Mouse (Mus musculus) intestine, embryonic 14.5 days (tissue): ENCODE data around the gene Lgi1. TPM values are rescaled to one million over a fixed set of nuclear protein-coding genes. Genes with fewer than 3 reads are reported as not detected.
A peak's percentile ranks its signal among the peaks of the same experiment; 100 is the strongest.

Source experiments
- ATAC-seq: fragments of 200-750 bp; cut with Nextera tagmentation; replicated peaks from 2 replicates; pipeline ENCODE4 v1.8.0; 2017; ENCODE audit warnings: low read depth, moderate number of reproducible peaks, moderate TSS enrichment, moderate library complexity; ENCODE audit not compliant: low FRiP score, low TSS enrichment
- DNase-seq: peaks from one replicate; pipeline ENCODE4 v3.0.0-alpha.2; 2018; ENCODE audit warnings: low spot score
- H3K27ac ChIP-seq: fragments of 300-500 bp; sonication (generic); 2 replicates; pipeline ENCODE4 v1.5.1; 2014; ENCODE audit warnings: low read depth, mild to moderate bottlenecking, control low read depth
- H3K27me3 ChIP-seq: fragments of 300-500 bp; sonication (generic); replicated peaks from 2 replicates; pipeline ENCODE4 v1.6.1; 2014; ENCODE audit warnings: low read length, control low read depth; ENCODE audit not compliant: control insufficient read depth, insufficient read depth
- H3K36me3 ChIP-seq: fragments of 300-500 bp; sonication (generic); 2 replicates; pipeline ENCODE4 v1.6.1; 2014; ENCODE audit warnings: low read length, control low read depth; ENCODE audit not compliant: control insufficient read depth, insufficient read depth
- H3K4me1 ChIP-seq: fragments of 300-500 bp; sonication (generic); replicated peaks from 2 replicates; pipeline ENCODE4 v1.6.1; 2014; ENCODE audit warnings: low read length, control low read depth, mixed read lengths; ENCODE audit not compliant: control insufficient read depth, insufficient read depth
- H3K4me2 ChIP-seq: fragments of 300-500 bp; sonication (generic); 2 replicates; pipeline ENCODE4 v1.6.1; 2014; ENCODE audit warnings: low read length
- H3K4me3 ChIP-seq: fragments of 300-500 bp; sonication (generic); 2 replicates; pipeline ENCODE4 v1.5.1; 2014; ENCODE audit warnings: low read depth, low read length, control low read depth, mixed read lengths
- H3K9ac ChIP-seq: fragments of 300-500 bp; sonication (generic); 2 replicates; pipeline ENCODE4 v1.6.1; 2014; ENCODE audit warnings: mild to moderate bottlenecking, low read length
- H3K9me3 ChIP-seq: fragments of 300-500 bp; sonication (generic); 2 replicates; pipeline ENCODE4 v1.6.1; 2016; ENCODE audit warnings: low read length, control low read depth; ENCODE audit not compliant: control insufficient read depth
- WGBS: fragments of 180-500 bp; shearing (Covaris S2); extraction: QIAGEN DNeasy Blood & Tissue Kit; methylation state at CpG from one replicate; pipeline ENCODE4 v1.1.7; 2014; 5-methylcytosine and 5-hydroxymethylcytosine counted together
- polyA plus RNA-seq: library from polyadenylated mRNA; unstranded; fragments of >200 nt; fragmentation: Nextera tagmentation; extraction: Ambion mirVana; gene quantifications from 2 replicates; pipeline ENCODE4 v1.2.1, GENCODE M21; 2014

The Lgi1 gene
- polyA plus RNA-seq, 1 experiment from 2014 or later = 0.42 TPM

- H3K4me1 ChIP-seq = no peaks in the 10 kb centered on the region
- no peaks in the 10 kb centered on the region for H3K27me3 ChIP-seq
- H3K4me3 ChIP-seq = no peak overlapping the region
- H3K9ac ChIP-seq = no peak overlapping the region
- ATAC-seq = no peak
- no peak overlapping the region for H3K4me2 ChIP-seq
- no peak for DNase-seq
- WGBS = 67% methylated on average over 5 of the region's 5 CpGs
- no peaks in the 10 kb centered on the region for H3K9me3 ChIP-seq
- H3K27ac ChIP-seq = no peak overlapping the region
- H3K36me3 ChIP-seq = no peaks in the 10 kb centered on the region
Measured at GRCm38 (mm10) chr19:38236526-38236925, 27.8 kb upstream of the Lgi1 start.

- Histone ChIP-seq H3K27ac (no peak overlapping the region), H3K36me3 (no peaks in the 10 kb centered on the region), H3K4me2 (no peak overlapping the region), H3K27me3 (no peaks in the 10 kb centered on the region), H3K4me1 (no peaks in the 10 kb centered on the region), H3K9me3 (no peaks in the 10 kb centered on the region), H3K4me3 (no peak overlapping the region), H3K9ac (no peak overlapping the region)
- ATAC-seq (no peak), DNase-seq (no peak)
- WGBS = 44% methylated on average over 3 of the region's 3 CpGs
Measured at GRCm38 (mm10) chr19:38237834-38238212, 26.5 kb upstream of the Lgi1 start.

- DNase-seq (no peak), ATAC-seq (no peak)
- WGBS = 63% methylated on average over 12 of the region's 12 CpGs
Measured at GRCm38 (mm10) chr19:38238213-38238951, 26.0 kb upstream of the Lgi1 start.

GRCm38 (mm10) chr19:38242314-38242852, 22.0 kb upstream of the Lgi1 start:
- Histone ChIP-seq H3K27ac (no peak overlapping the region), H3K27me3 (no peaks in the 10 kb centered on the region), H3K4me1 (0 out of 2 replicates have a peak, but pooled peaks cover 3% of the 10 kb centered on the region), H3K9ac (no peak overlapping the region), H3K4me2 (no peak overlapping the region), H3K36me3 (no peaks in the 10 kb centered on the region), H3K4me3 (no peak overlapping the region), H3K9me3 (no peaks in the 10 kb centered on the region)
- 74% methylated on average over 8 of the region's 8 CpGs for WGBS
- ATAC-seq = no peak
- DNase-seq = no peak

More at GRCm38 (mm10) chr19:38238213-38238951, 26.0 kb upstream of the Lgi1 start:
- no peaks in the 10 kb centered on the region for H3K4me1 ChIP-seq
- H3K9ac ChIP-seq = no peak overlapping the region
- H3K4me3 ChIP-seq = no peak overlapping the region
- H3K27ac ChIP-seq = no peak overlapping the region
- H3K4me2 ChIP-seq = no peak overlapping the region
- H3K9me3 ChIP-seq = no peaks in the 10 kb centered on the region
- no peaks in the 10 kb centered on the region for H3K36me3 ChIP-seq
- no peaks in the 10 kb centered on the region for H3K27me3 ChIP-seq

- no peak for DNase-seq
- 64% methylated on average over 8 of the region's 8 CpGs for WGBS
- H3K4me3 ChIP-seq = no peak overlapping the region
- no peak overlapping the region for H3K4me2 ChIP-seq
- no peaks in the 10 kb centered on the region for H3K36me3 ChIP-seq
- H3K4me1 ChIP-seq = 0 out of 2 replicates have a peak, but pooled peaks cover 3% of the 10 kb centered on the region
- H3K27me3 ChIP-seq = no peaks in the 10 kb centered on the region
- H3K9me3 ChIP-seq = no peaks in the 10 kb centered on the region
- no peak for ATAC-seq
- H3K27ac ChIP-seq = no peak overlapping the region
- H3K9ac ChIP-seq = no peak overlapping the region
Measured at GRCm38 (mm10) chr19:38244748-38245147, 19.6 kb upstream of the Lgi1 start.

GRCm38 (mm10) chr19:38245361-38246176, 18.8 kb upstream of the Lgi1 start:
- 62% methylated on average over 10 of the region's 10 CpGs for WGBS
- H3K4me2 ChIP-seq = peak overlapping the region; percentile 4; the same call in 1 of the 2 replicates

GRCm38 (mm10) chr19:38246177-38246622, 18.1 kb upstream of the Lgi1 start:
- no peak for ATAC-seq

More at GRCm38 (mm10) chr19:38245361-38246176, 18.8 kb upstream of the Lgi1 start:
- H3K36me3 ChIP-seq = no peaks in the 10 kb centered on the region
- H3K27me3 ChIP-seq = no peaks in the 10 kb centered on the region
- H3K4me3 ChIP-seq = no peak overlapping the region
- no peak overlapping the region for H3K27ac ChIP-seq
- ATAC-seq (no peak), DNase-seq (no peak)
- no peak overlapping the region for H3K9ac ChIP-seq
- H3K4me1 ChIP-seq = 0 out of 2 replicates have a peak, but pooled peaks cover 3% of the 10 kb centered on the region
- H3K9me3 ChIP-seq = no peaks in the 10 kb centered on the region

GRCm38 (mm10) chr19:38249627-38250026, 14.7 kb upstream of the Lgi1 start:
- no peaks in the 10 kb centered on the region for H3K36me3 ChIP-seq
- no peak overlapping the region for H3K4me2 ChIP-seq
- no peak overlapping the region for H3K4me3 ChIP-seq
- no peaks in the 10 kb centered on the region for H3K9me3 ChIP-seq
- DNase-seq = no peak
- no peak for ATAC-seq
- H3K4me1 ChIP-seq = 0 out of 2 replicates have a peak, but pooled peaks cover 3% of the 10 kb centered on the region
- no peaks in the 10 kb centered on the region for H3K27me3 ChIP-seq
- no peak overlapping the region for H3K9ac ChIP-seq
- H3K27ac ChIP-seq = no peak overlapping the region
- 83% methylated on average over 8 of the region's 8 CpGs for WGBS

More at GRCm38 (mm10) chr19:38246177-38246622, 18.1 kb upstream of the Lgi1 start:
- 84% methylated on average over 7 of the region's 7 CpGs for WGBS
- Histone ChIP-seq H3K4me2 (no peak overlapping the region), H3K27me3 (no peaks in the 10 kb centered on the region), H3K36me3 (no peaks in the 10 kb centered on the region), H3K9me3 (no peaks in the 10 kb centered on the region), H3K27ac (no peak overlapping the region), H3K4me1 (0 out of 2 replicates have a peak, but pooled peaks cover 3% of the 10 kb centered on the region), H3K9ac (no peak overlapping the region), H3K4me3 (no peak overlapping the region)
- DNase-seq = no peak
